Mouse (Mus musculus) heart, postnatal 14 days (tissue): ENCODE measurements around the gene Ppp1r14b. TPM values are rescaled to one million over a fixed set of nuclear protein-coding genes. Genes with fewer than 3 reads are reported as not detected.
"Not testable (repeated sequence)": the region's sequence is repeated elsewhere in the genome, so short reads cannot be mapped to it uniquely, and the experiment has no call there.

Experiments used
- DNase-seq, 2 experiments: peaks; one replicate each; pipeline ENCODE4 v3.0.0; 2021 to 2022
- intact Hi-C: fragments of 180-260 bp; cut with DNase I; formaldehyde crosslinking; loops from one replicate; pipeline ENCODE4 v1.15.1; 2025
- total RNA-seq, 2 experiments: library from RNA; stranded (reverse); gene quantifications; 2 replicates each; pipeline ENCODE4 v1.2.3; 2021

Gene Ppp1r14b
- total RNA-seq, 2 experiments from 2014 or later = 89.8 to 120 TPM

- DNase-seq = no peak
- intact Hi-C loops = no loop called here
These were observed 14.5 kb downstream of the Ppp1r14b start for GRCm38 (mm10) chr19:6989251-6989650.

- DNase-seq = no peak
These were observed 15.9 kb downstream of the Ppp1r14b start for GRCm38 (mm10) chr19:6990712-6991111.

GRCm38 (mm10) chr19:6991166-6991565 lies 16.4 kb downstream of the Ppp1r14b start:
- intact Hi-C loops, DNase-seq: not testable (repeated sequence)

More at GRCm38 (mm10) chr19:6990712-6991111, 15.9 kb downstream of the Ppp1r14b start:
- intact Hi-C loops = no loop called here

- intact Hi-C loops = no loop called here
- peak; percentile 94 to 95 for DNase-seq
These were observed 17.5 kb downstream of the Ppp1r14b start, which contains the start of gene Dnajc4 for GRCm38 (mm10) chr19:6992011-6992858. TSS of gene Dnajc4 (minus strand) at chr19:6992572.

GRCm38 (mm10) chr19:6993011-6993770 lies 18.4 kb downstream of the Ppp1r14b start:
- no peak for DNase-seq
- intact Hi-C loops = no loop called here

GRCm38 (mm10) chr19:6994002-6994401 lies 19.2 kb downstream of the Ppp1r14b start:
- DNase-seq = no peak
- intact Hi-C loops = no loop called here

- intact Hi-C loops = no loop called here
- DNase-seq = no peak
These were observed 19.7 kb downstream of the Ppp1r14b start for GRCm38 (mm10) chr19:6994489-6994888.

- intact Hi-C loops = loop anchor here (5.0 kb wide), 1 partner anchor 37 kb away; no protein-coding TSS in a partner anchor
- DNase-seq = no peak
These were observed 20.7 kb downstream of the Ppp1r14b start for GRCm38 (mm10) chr19:6995255-6995991.

- intact Hi-C loops = loop anchor here (5.0 kb wide), 1 partner anchor 36 kb away; no protein-coding TSS in a partner anchor
- DNase-seq = peak; percentile 86 to 90
These were observed 21.2 kb downstream of the Ppp1r14b start, which contains the start of the genes Nudt22 and Trpt1 for GRCm38 (mm10) chr19:6996006-6996405. TSS of gene Nudt22 (minus strand) at chr19:6996117. TSS of gene Trpt1 (plus strand) at chr19:6996131.

- intact Hi-C loops = loop anchor here (5.0 kb wide), 1 partner anchor 34 kb away; no protein-coding TSS in a partner anchor
- no peak for DNase-seq
These were observed 23.0 kb downstream of the Ppp1r14b start for GRCm38 (mm10) chr19:6997721-6998290.

- no peak for DNase-seq
- intact Hi-C loops = loop anchor here (5.0 kb wide), 1 partner anchor 33 kb away; no protein-coding TSS in a partner anchor
These were observed 24.7 kb downstream of the Ppp1r14b start for GRCm38 (mm10) chr19:6999360-7000063.

- intact Hi-C loops = no loop called here
- DNase-seq = no peak
These were observed 32.3 kb downstream of the Ppp1r14b start for GRCm38 (mm10) chr19:7006892-7007593.

GRCm38 (mm10) chr19:7012426-7012825 lies 37.7 kb downstream of the Ppp1r14b start:
- intact Hi-C loops = no loop called here
- DNase-seq = no peak

- DNase-seq = no peak
- intact Hi-C loops = no loop called here
These were observed 39.2 kb downstream of the Ppp1r14b start for GRCm38 (mm10) chr19:7013984-7014383.

GRCm38 (mm10) chr19:7014481-7015135 lies 39.8 kb downstream of the Ppp1r14b start:
- no peak for DNase-seq
- intact Hi-C loops = no loop called here

- DNase-seq = no peak
- intact Hi-C loops = no loop called here
These were observed 43.0 kb downstream of the Ppp1r14b start for GRCm38 (mm10) chr19:7017541-7018457.

- intact Hi-C loops = no loop called here
- DNase-seq = no peak
These were observed 43.8 kb downstream of the Ppp1r14b start for GRCm38 (mm10) chr19:7018546-7018945.
